Mouse (Mus musculus) heart, adult 2 months (tissue): ENCODE data around the gene Tcea2. TPM values are rescaled to one million over a fixed set of nuclear protein-coding genes. Genes with fewer than 3 reads are reported as not detected.
A peak's percentile ranks its signal among the peaks of the same experiment; 100 is the strongest.

Experiments
- DNase-seq, 2 experiments: peaks; one replicate each; pipeline ENCODE4 v3.0.0; 2021
- H3K27ac ChIP-seq: fragments of 200-600 bp; 2 replicates; pipeline ENCODE4 v1.8.1; 2022
- H3K27me3 ChIP-seq: fragments of 200-500 bp; 2 replicates; pipeline ENCODE4 v1.6.1; 2012; ENCODE audit warnings: mild to moderate bottlenecking, low read length, inconsistent platforms, mixed read lengths; ENCODE audit not compliant: control insufficient read depth, insufficient read depth
- H3K36me3 ChIP-seq: fragments of 200-500 bp; 2 replicates; pipeline ENCODE4 v1.6.1; 2012; ENCODE audit warnings: low read length, inconsistent platforms; ENCODE audit not compliant: control insufficient read depth, insufficient read depth
- H3K4me1 ChIP-seq: fragments of 200-500 bp; 2 replicates; pipeline ENCODE4 v1.6.1; 2011; ENCODE audit warnings: low read length; ENCODE audit not compliant: control insufficient read depth, insufficient read depth
- H3K4me3 ChIP-seq: fragments of 200-600 bp; 2 replicates; pipeline ENCODE4 v1.8.1; 2022
- H3K79me2 ChIP-seq: fragments of 200-500 bp; replicated peaks from 2 replicates; pipeline ENCODE4 v1.6.1; 2012; ENCODE audit warnings: mild to moderate bottlenecking, inconsistent platforms, low read length, moderate library complexity, mixed read lengths; ENCODE audit not compliant: control insufficient read depth, insufficient read depth
- H3K9ac ChIP-seq: fragments of 200-500 bp; 2 replicates; pipeline ENCODE4 v1.6.1; 2012; ENCODE audit warnings: low read depth, mild to moderate bottlenecking, control low read depth, inconsistent platforms, low read length, mixed read lengths
- CTCF ChIP-seq: fragments of 200-600 bp; IDR thresholded peaks from 2 replicates; pipeline ENCODE4 v1.8.1; 2022; ENCODE audit warnings: antibody characterized with exemption, mild to moderate bottlenecking, moderate library complexity
- EP300 ChIP-seq: fragments of 200-500 bp; IDR thresholded peaks from 2 replicates; pipeline ENCODE4 v1.6.1; 2011; ENCODE audit warnings: low read depth, low read length, control low read depth; ENCODE audit not compliant: insufficient read depth
- POLR2A ChIP-seq: fragments of 200-500 bp; IDR thresholded peaks from 2 replicates; pipeline ENCODE4 v1.6.1; 2011; ENCODE audit warnings: mild to moderate bottlenecking, low read depth, low read length, control low read depth; ENCODE audit not compliant: insufficient read depth
- WGBS: fragments of 180-500 bp; shearing (Covaris S2); methylation state at CpG from one replicate; pipeline ENCODE4 v1.1.7; 2018; 5-methylcytosine and 5-hydroxymethylcytosine counted together
- intact Hi-C: fragments of 180-260 bp; cut with DNase I; formaldehyde crosslinking; loops from one replicate; pipeline ENCODE4 v1.15.1; 2025
- polyA plus RNA-seq: library from polyadenylated mRNA; depleted of rRNA; stranded (reverse); fragments of >200 nt; gene quantifications from 2 replicates; pipeline ENCODE4 v1.2.3, GENCODE M21; 2012
- total RNA-seq, 2 experiments: library from RNA; stranded (reverse); gene quantifications; 2 replicates each; pipeline ENCODE4 v1.2.3; 2021

Tcea2 gene
- total and polyA plus RNA-seq, 3 experiments, result 4.3 to 10.4 (median 6.0) TPM

DNA sequence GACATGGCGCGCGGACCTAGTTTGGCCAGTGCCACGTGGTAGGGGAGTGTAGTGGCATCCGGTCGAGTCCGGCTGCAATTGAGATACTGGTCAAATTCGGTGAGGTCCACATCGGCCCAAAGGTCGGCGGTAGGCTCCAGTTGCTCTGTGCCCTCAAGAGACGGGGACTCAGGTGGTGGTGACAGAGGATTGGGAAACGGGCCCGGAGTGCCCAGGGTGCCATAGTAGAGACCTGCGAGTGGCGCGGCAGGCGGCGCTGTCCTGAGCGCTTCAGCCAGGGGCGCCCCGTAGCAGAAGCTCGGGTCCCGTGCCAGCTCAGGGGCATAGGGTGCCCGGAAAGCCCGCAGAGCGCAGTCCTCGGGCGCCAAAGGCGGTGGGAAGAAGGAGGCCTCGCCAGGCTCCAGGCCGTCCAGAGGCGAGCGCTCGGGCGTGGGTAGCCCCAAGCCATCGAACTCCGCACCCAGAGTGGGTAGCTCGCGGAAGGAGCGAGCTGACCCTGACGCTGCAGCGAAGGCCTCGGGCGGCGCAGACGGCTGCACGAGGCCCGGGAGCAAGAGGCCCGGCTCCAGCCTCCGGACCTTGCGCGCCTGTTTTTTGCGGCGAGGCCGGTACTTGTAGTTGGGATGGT, 9.7 kb upstream of the Tcea2 start:
- 3% methylated on average over 55 of the region's 56 CpGs for WGBS
- H3K27ac ChIP-seq, result peak overlapping the region; percentile 93
- TF ChIP-seq POLR2A (0 out of 2 replicates have a peak, but pooled peaks have one; percentile 20), EP300 (0 out of 2 replicates have a peak, but pooled peaks have one; percentile 5), CTCF (peak; percentile 54)
- H3K4me3 ChIP-seq, result peak overlapping the region; percentile 63
- peak; percentile 52 to 64 for DNase-seq
- peak overlapping the region; percentile 97 for H3K9ac ChIP-seq
- intact Hi-C loops, result loop anchor here (5.0 to 10.0 kb wide), 2 partner anchors 198 to 396 kb away; no protein-coding TSS in a partner anchor
- H3K4me1 ChIP-seq, result peaks cover 14% of the 10 kb centered on the region
- peaks cover 4% of the 10 kb centered on the region; the same call in 1 of the 2 replicates for H3K27me3 ChIP-seq
- H3K79me2 ChIP-seq, result no peaks in the 10 kb centered on the region
- peaks cover 2% of the 10 kb centered on the region; the same call in 1 of the 2 replicates for H3K36me3 ChIP-seq

DNA sequence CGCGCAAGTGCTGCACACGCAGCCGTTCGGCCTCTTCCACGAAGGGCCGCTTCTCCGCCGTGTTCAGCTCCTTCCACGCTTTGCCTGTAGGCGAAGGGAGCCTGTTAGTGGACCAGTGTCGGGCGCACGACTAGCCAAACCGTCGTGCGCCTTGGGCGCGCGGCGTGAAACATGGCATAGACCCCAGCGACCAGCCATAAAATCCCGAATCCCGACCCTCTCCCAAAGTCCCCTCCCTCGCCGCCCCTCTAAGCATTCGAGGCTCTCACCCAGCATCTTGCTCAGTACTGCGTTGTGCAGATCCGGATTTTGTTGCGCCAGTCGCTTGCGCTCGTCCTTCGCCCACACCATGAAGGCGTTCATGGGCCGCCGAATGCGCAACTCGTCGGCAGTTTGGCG, 9.2 kb upstream of the Tcea2 start:
- Histone ChIP-seq H3K9ac (peak overlapping the region; percentile 97), H3K27ac (peak overlapping the region; percentile 93), H3K4me3 (peak overlapping the region; percentile 63), H3K4me1 (peaks cover 14% of the 10 kb centered on the region), H3K79me2 (no peaks in the 10 kb centered on the region), H3K27me3 (peaks cover 4% of the 10 kb centered on the region; the same call in 1 of the 2 replicates), H3K36me3 (peaks cover 2% of the 10 kb centered on the region; the same call in 1 of the 2 replicates)
- whole genome bisulfite sequencing, result under 1% methylated on average over 41 of the region's 41 CpGs
- intact Hi-C loops, result loop anchor here (5.0 to 10.0 kb wide), 2 partner anchors 199 to 396 kb away; no protein-coding TSS in a partner anchor
- TF ChIP-seq EP300 (no peak), CTCF (no peak), POLR2A (no peak)
- no peak for DNase-seq

- H3K4me1 ChIP-seq, result peaks cover 14% of the 10 kb centered on the region
- H3K27me3 ChIP-seq, result peaks cover 4% of the 10 kb centered on the region; the same call in 1 of the 2 replicates
- H3K27ac ChIP-seq, result peak within 1 kb of the TSS; percentile 93
- H3K79me2 ChIP-seq, result no peaks in the 10 kb centered on the region
- peak within 1 kb of the TSS; percentile 97 for H3K9ac ChIP-seq
- H3K36me3 ChIP-seq, result peaks cover 2% of the 10 kb centered on the region; the same call in 1 of the 2 replicates
- peak; percentile 86 to 89 for DNase-seq
- H3K4me3 ChIP-seq, result peak within 1 kb of the TSS; percentile 63
- 1% methylated on average over 43 of the region's 43 CpGs for WGBS
- intact Hi-C loops, result loop anchor here (5.0 to 10.0 kb wide), 2 partner anchors 199 to 397 kb away; no protein-coding TSS in a partner anchor
- TF ChIP-seq EP300 (peak; percentile 88; the same call in 1 of the 2 replicates), CTCF (no peak), POLR2A (peak; percentile 99)
These were observed 8.8 kb upstream of the Tcea2 start, which contains the start of gene Sox18 for GRCm38 (mm10) chr2:181671326-181671725. Gene Sox18, minus strand, starts transcription at chr2:181671640.

DNA sequence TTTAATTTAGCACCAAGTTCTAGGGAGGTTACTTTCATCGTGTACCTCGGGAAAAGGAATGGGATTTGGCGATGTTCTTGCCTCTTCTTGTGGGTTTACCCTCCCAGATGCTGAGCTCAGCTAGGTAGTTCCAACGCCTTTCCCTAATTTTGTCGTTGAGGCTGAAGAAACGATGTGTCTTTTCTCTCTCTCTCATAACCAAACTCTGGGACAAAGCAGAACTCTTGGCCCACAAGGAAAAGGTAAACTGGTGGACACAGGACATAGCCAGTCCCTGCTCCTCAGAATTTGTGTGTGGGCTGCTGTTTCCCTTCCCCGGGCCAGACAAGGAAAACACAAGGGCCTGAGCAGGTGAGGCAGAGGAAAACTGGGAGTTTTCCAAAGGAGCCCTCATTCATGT, 8.1 kb upstream of the Tcea2 start:
- Histone ChIP-seq H3K4me3 (peak overlapping the region; percentile 63), H3K79me2 (no peaks in the 10 kb centered on the region), H3K4me1 (peaks cover 16% of the 10 kb centered on the region), H3K9ac (peak overlapping the region; percentile 97), H3K27me3 (peaks cover 4% of the 10 kb centered on the region; the same call in 1 of the 2 replicates), H3K36me3 (peaks cover 2% of the 10 kb centered on the region; the same call in 1 of the 2 replicates), H3K27ac (peak overlapping the region; percentile 93)
- WGBS, result 20% methylated on average over 7 of the region's 7 CpGs
- intact Hi-C loops, result loop anchor here (5.0 to 10.0 kb wide), 2 partner anchors 200 to 397 kb away; no protein-coding TSS in a partner anchor
- no peak for TF ChIP-seq CTCF
- TF ChIP-seq POLR2A, result no peak
- TF ChIP-seq EP300, result no peak
- DNase-seq, result no peak

DNA sequence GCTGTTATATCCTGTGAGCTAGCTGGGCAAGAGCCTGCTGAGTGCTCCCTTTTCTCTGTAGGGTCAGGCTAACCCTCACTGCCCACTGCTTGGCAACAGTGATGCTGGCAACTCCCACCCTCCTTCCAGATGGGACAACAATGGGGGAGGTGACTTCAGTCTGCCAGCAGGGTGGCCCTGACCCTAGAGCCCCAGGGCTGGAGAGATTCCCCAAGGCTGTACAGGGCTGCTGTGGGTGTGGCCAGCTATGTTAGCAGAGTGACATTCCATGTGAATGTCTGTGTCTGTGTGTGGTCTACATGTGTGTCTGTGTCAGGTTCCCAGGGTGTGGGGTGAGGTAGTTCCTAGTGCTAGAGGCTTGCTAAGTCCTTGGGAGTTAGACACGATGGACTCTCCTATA, 6.6 kb upstream of the Tcea2 start:
- DNase-seq, result no peak

DNA sequence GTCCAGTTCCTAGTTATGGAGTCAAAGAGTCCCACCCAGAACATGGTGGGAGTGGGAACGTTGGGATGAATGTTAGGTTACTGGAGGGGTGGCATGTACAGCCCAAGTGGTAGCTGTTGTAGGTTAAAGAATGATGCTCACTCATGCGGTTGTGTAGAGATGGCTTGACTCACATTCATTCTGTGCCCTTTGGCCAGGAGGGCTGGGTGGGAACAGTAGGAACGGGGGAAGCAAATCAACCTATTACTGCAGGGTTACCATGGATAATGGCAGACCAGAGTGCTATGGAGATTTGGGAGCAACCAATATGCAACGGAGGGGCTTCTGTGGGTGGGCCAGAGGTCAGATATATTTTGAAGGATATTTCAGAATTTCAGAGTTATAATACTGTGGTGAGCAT, 5.2 kb upstream of the Tcea2 start:
- no peak for DNase-seq
- Histone ChIP-seq H3K27me3 (peaks cover 4% of the 10 kb centered on the region; the same call in 1 of the 2 replicates), H3K4me1 (peaks cover 19% of the 10 kb centered on the region), H3K36me3 (no peaks in the 10 kb centered on the region), H3K9ac (no peak overlapping the region), H3K27ac (peak overlapping the region; percentile 93), H3K4me3 (peak overlapping the region; percentile 22; the same call in 1 of the 2 replicates), H3K79me2 (no peaks in the 10 kb centered on the region)
- 68% methylated on average over 4 of the region's 4 CpGs for WGBS
- TF ChIP-seq EP300 (no peak), POLR2A (no peak), CTCF (no peak)
- intact Hi-C loops, result loop anchor here (1.0 to 10.0 kb wide), 3 partner anchors 12 to 400 kb away; no protein-coding TSS in a partner anchor

More for the DNA sequence above, 6.6 kb upstream of the Tcea2 start:
- Histone ChIP-seq H3K27ac (peak overlapping the region; percentile 93), H3K27me3 (peaks cover 4% of the 10 kb centered on the region; the same call in 1 of the 2 replicates), H3K4me1 (peaks cover 17% of the 10 kb centered on the region), H3K79me2 (no peaks in the 10 kb centered on the region), H3K9ac (no peak overlapping the region; the same call in 1 of the 2 replicates), H3K4me3 (no peak overlapping the region), H3K36me3 (peaks cover under 1% of the 10 kb centered on the region; the same call in 1 of the 2 replicates)
- 31% methylated on average over 1 of the region's 1 CpGs for WGBS
- intact Hi-C loops, result loop anchor here (5.0 to 10.0 kb wide), 2 partner anchors 201 to 399 kb away; no protein-coding TSS in a partner anchor
- TF ChIP-seq CTCF, result no peak
- no peak for TF ChIP-seq EP300
- no peak for TF ChIP-seq POLR2A
